Mouse (Mus musculus) regulatory T cell (primary cell): ENCODE measurements around the gene Ccr1.

ENCODE experiments used
- in situ Hi-C: fragments of 300-600 bp; cut with MboI, MseI; formaldehyde crosslinking; loops from one replicate; pipeline ENCODE4 v1.15.1; 2025; ENCODE audit warnings: high pct_unique_total_duplicates

The Ccr1 gene

GRCm38 (mm10) chr9:123928118-123928758 is 40.3 kb downstream of the Ccr1 start:
- in situ Hi-C loops = loop anchor here (5.0 to 10.0 kb wide), 8 partner anchors 34 to 329 kb away; no protein-coding TSS in a partner anchor

DNA sequence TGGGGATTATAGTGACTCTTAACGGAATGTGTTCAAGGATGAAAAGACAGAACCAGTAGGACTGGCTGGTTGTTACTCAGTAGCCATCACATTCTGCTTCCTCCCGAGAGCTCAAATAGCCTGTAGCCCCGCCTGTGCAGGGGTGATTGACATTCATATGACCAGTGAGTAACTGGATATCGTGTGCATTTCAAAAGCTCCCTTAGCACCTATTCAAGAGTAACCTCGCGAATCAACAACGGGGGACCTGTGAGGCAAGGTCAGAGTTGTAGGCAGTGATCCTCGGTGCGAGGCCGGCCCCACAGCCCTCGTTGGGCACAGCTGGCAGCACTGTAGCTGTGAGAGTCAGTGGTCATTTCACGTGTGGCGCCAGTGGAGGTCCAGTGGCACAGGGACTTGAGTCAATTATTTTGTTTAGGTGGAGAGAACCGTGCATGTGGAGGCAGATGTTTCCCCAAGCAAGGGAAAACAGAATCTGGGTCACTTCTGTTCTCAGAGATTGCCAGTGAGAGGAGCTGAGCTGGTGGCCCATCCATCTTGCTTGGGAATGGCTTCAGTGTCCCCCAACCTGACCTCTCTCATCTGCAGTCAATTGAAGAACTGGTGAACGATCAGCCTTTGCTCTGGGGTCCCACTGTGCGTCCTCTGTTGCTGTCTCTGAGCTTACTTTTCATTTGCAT is 41.1 kb downstream of the Ccr1 start:
- in situ Hi-C loops = loop anchor here (5.0 to 10.0 kb wide), 8 partner anchors 35 to 330 kb away; no protein-coding TSS in a partner anchor

- in situ Hi-C loops = loop anchor here (5.0 to 10.0 kb wide), 8 partner anchors 36 to 331 kb away; no protein-coding TSS in a partner anchor
Observed at GRCm38 (mm10) chr9:123926041-123926440, 42.5 kb downstream of the Ccr1 start.

GRCm38 (mm10) chr9:123925101-123925946 is 43.2 kb downstream of the Ccr1 start:
- in situ Hi-C loops = loop anchor here (5.0 to 10.0 kb wide), 8 partner anchors 37 to 332 kb away; no protein-coding TSS in a partner anchor

DNA sequence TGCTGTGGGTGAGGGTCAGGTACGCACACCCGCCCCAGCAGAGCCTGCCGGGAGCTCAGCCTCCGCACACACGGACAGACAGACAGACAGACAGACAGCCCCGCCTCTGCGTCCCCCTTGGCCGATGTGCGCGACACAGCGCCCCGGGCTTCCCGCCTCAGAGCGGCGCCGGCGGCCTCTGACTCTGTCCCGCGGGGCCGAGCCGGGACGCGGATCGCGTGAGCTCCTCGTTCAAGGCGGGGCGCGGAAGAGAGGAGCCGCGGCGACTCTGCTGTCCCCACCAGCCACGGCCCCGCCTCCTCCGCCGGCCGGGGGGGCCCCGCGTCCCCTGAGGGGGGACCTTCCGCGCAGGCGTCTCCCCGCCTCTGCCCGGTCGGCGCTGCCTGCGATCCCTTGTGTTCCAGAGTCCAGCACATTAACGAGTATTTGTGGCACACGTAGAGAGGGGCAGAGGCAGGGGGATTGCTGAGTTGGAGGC is 43.9 kb downstream of the Ccr1 start:
- in situ Hi-C loops = loop anchor here (5.0 to 10.0 kb wide), 8 partner anchors 38 to 333 kb away; no protein-coding TSS in a partner anchor

GRCm38 (mm10) chr9:123924035-123924434 is 44.5 kb downstream of the Ccr1 start:
- in situ Hi-C loops = loop anchor here (10.0 kb wide), 2 partner anchors 61 to 159 kb away; no protein-coding TSS in a partner anchor

DNA sequence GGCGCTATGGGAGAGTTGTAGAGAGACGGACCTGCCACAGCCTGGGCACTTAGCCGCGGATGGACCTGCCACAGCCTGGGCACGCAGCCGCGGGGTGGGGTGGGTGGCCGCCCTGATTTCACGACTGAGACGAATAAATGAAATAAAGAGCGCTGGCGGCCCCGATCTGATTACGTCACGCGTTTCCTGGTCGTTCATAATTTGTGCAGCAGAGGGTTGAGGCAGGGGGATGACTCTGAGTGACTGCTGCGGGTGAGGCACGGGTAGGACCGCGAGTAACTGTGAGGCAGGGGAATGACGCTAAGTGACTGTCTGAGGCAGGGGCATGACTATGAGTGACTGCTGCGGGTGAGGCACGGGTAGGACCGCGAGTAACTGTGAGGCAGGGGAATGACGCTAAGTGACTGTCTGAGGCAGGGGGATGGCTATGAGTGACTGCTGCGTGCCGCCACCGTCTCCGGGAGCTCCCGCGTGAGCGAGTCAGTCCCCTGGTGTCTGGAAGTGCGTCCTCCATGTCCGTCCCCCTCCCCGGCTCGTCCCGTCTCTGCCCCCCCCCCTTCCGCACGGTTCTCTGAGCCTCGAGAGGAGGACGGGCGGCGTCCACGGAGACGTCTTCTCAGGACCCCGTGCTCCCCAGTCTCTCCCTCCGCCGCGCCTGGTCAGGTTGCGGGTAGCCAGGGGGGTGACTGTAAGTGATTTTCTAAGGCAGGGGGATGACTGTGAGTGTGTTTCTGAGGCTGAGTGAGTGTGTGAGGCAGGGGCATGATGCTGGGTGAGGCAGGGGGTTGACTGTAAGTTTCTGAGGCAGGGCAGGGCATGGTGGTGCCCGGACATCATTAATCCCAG is 45.1 kb downstream of the Ccr1 start:
- in situ Hi-C loops = loop anchor here (10.0 kb wide), 2 partner anchors 61 to 159 kb away; no protein-coding TSS in a partner anchor
